Mouse (Mus musculus) E14TG2a.4 (cell line): ENCODE measurements at regions not wholly inside any gene's neighbourhood (a gene's known extent, or its start where the extent isn't known, plus 50 kb on each side); places are given as distances from the start of the nearest gene placed in this dataset.

ENCODE experiments used
- CTCF ChIP-seq: conservative IDR thresholded peaks from 2 replicates; pipeline ENCODE4 v1.5.1; 2014; ENCODE audit warnings: low read length
- NANOG ChIP-seq: IDR thresholded peaks from 2 replicates; pipeline ENCODE4 v1.6.1; 2014; ENCODE audit warnings: borderline replicate concordance, low read length, mixed read lengths

DNA sequence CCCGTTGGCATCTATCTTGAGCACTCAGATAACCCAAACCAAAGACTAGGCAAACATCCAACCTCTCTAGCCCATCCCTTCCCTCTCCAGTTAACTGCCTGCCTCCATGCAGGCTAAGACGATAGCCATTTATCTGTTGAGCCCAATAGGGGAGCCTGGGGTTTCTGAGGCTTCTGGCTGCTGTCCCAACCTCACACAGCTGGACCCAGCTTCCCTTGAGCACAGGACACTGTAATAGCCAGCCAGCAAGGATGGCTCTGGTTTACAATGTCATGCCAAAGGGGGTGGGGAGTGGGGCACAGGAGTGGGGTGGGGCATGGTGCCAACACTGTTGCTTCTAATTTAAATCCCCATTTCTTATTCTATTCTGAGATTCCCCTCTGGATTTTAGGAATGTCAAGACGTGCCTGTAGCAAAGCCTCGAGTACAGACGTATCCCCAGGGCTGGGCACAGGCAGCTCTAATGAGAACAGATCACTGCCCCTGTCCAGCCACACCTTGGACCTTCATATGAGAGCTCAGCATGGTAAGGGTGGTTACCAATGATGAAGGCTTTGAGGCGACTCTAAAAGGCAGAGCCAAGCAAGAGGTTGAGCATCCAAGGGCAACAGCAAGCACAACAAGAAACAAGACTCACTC, 152.0 kb downstream of the Auh start:
- TF ChIP-seq CTCF, result no peak
- no peak for TF ChIP-seq NANOG
